Mouse (Mus musculus): ENCODE results near the gene Aspg. TPM values are rescaled to one million over a fixed set of nuclear protein-coding genes. Genes with fewer than 3 reads are reported as not detected.

The Aspg gene
- polyA plus RNA-seq, 1 experiment from 2014 or later = 0.15 TPM

- 86% methylated on average over 4 of the region's 4 CpGs for WGBS
- Histone ChIP-seq H3K4me1 (ENCODE audit: control insufficient read depth in 2 of 2, insufficient read depth in 2 of 2, low read length in 2 of 2) (peaks cover 3 to 6% of the 10 kb centered on the region in 2 experiments; a peak in 2 of 4 replicates), H3K9me3 (ENCODE audit: control insufficient read depth, low read length) (no peaks in the 10 kb centered on the region), H3K27me3 (ENCODE audit: control insufficient read depth, insufficient read depth, low read length) (peaks cover 46% of the 10 kb centered on the region), H3K36me3 (ENCODE audit: control insufficient read depth, insufficient read depth, low read length) (no peaks in the 10 kb centered on the region), H3K9ac (ENCODE audit: low read length) (no peak overlapping the region), H3K27ac (replicated peaks in 1 of 2; ENCODE audit: control insufficient read depth in 1 of 2, insufficient read depth in 1 of 2, low read depth in 2 of 2, low read length in 2 of 2) (no peak overlapping the region), H3K4me3 (ENCODE audit: control insufficient read depth in 1 of 2, insufficient read depth in 1 of 2, low read depth in 1 of 2, low read length in 2 of 2) (no peak overlapping the region), H3K4me2 (ENCODE audit: low read length) (no peak overlapping the region)
- no peak for ATAC-seq (ENCODE audit: insufficient number of reproducible peaks, insufficient read depth, low FRiP score, low read depth)
These were observed 22.0 kb downstream of the Aspg start for GRCm38 (mm10) chr12:112128526-112128925.

GRCm38 (mm10) chr12:112129300-112129856, 22.9 kb downstream of the Aspg start:
- Histone ChIP-seq H3K4me1 (ENCODE audit: control insufficient read depth in 2 of 2, insufficient read depth in 2 of 2, low read length in 2 of 2) (peaks cover 3 to 6% of the 10 kb centered on the region in 2 experiments; a peak in 2 of 4 replicates), H3K9me3 (ENCODE audit: control insufficient read depth, low read length) (no peaks in the 10 kb centered on the region), H3K27me3 (ENCODE audit: control insufficient read depth, insufficient read depth, low read length) (peaks cover 45% of the 10 kb centered on the region), H3K4me2 (ENCODE audit: low read length) (no peak overlapping the region), H3K9ac (ENCODE audit: low read length) (0 out of 2 replicates have a peak overlapping the region, but pooled peaks have one; percentile 81), H3K27ac (replicated peaks in 1 of 2; ENCODE audit: control insufficient read depth in 1 of 2, insufficient read depth in 1 of 2, low read depth in 2 of 2, low read length in 2 of 2) (no peak overlapping the region), H3K36me3 (ENCODE audit: control insufficient read depth, insufficient read depth, low read length) (no peaks in the 10 kb centered on the region), H3K4me3 (ENCODE audit: control insufficient read depth in 1 of 2, insufficient read depth in 1 of 2, low read depth in 1 of 2, low read length in 2 of 2) (0 out of 4 replicates have a peak overlapping the region, but pooled peaks of 1 of the 2 experiments have one; percentile 87)
- WGBS = 54% methylated on average over 6 of the region's 6 CpGs
- no peak for ATAC-seq (ENCODE audit: insufficient number of reproducible peaks, insufficient read depth, low FRiP score, low read depth)

DNA sequence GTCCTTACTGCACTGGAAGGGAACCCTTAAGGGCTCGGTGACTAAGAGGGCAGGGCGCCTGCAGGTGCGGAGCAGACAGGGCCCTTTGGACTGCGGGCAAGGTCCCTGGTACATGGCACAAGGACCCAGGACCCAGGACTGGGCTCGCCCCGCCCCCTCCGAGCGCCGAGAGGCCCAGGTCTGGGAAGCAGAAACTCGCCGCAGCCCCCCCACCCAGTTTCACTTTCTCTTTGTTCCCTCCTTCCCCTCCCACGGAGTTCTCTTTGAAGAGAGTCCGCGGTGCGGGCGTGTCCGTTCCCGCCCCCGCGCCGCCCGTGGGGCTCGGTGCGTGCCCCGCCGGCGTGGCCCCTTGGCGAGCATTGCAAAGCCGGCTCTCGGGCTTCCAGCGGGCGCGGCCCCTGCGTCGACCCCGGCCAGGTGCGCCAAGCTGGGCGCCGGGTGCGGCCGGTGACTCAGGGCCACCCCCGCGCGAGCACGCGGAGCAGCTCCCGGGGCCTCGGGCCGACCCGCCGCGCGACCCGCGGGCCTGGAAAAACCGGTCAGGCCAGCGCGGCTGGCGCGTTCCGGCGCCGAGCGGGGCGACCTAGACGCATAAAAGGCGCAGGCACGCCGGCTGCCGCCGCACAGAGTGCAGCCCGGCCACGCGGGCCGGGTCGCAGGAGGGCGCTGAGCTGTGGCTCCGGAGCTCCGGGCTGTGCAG, 23.8 kb downstream of the Aspg start:
- ATAC-seq (ENCODE audit: insufficient number of reproducible peaks, insufficient read depth, low FRiP score, low read depth) = peak; percentile 42; the same call in 1 of the 2 replicates
- no peak overlapping the region for H3K27ac ChIP-seq (replicated peaks in 1 of 2; ENCODE audit: control insufficient read depth in 1 of 2, insufficient read depth in 1 of 2, low read depth in 2 of 2, low read length in 2 of 2)
- H3K27me3 ChIP-seq (ENCODE audit: control insufficient read depth, insufficient read depth, low read length) = peaks cover 45% of the 10 kb centered on the region
- H3K36me3 ChIP-seq (ENCODE audit: control insufficient read depth, insufficient read depth, low read length) = no peaks in the 10 kb centered on the region
- H3K4me1 ChIP-seq (ENCODE audit: control insufficient read depth in 2 of 2, insufficient read depth in 2 of 2, low read length in 2 of 2) = peaks cover 3 to 6% of the 10 kb centered on the region in 2 experiments; a peak in 2 of 4 replicates
- H3K4me3 ChIP-seq (ENCODE audit: control insufficient read depth in 1 of 2, insufficient read depth in 1 of 2, low read depth in 1 of 2, low read length in 2 of 2) = peak overlapping the region; percentile 83 to 87
- peak overlapping the region; percentile 81 for H3K9ac ChIP-seq (ENCODE audit: low read length)
- peak overlapping the region; percentile 97 for H3K4me2 ChIP-seq (ENCODE audit: low read length)
- 1% methylated on average over 70 of the region's 79 CpGs for WGBS
- H3K9me3 ChIP-seq (ENCODE audit: control insufficient read depth, low read length) = no peaks in the 10 kb centered on the region

DNA sequence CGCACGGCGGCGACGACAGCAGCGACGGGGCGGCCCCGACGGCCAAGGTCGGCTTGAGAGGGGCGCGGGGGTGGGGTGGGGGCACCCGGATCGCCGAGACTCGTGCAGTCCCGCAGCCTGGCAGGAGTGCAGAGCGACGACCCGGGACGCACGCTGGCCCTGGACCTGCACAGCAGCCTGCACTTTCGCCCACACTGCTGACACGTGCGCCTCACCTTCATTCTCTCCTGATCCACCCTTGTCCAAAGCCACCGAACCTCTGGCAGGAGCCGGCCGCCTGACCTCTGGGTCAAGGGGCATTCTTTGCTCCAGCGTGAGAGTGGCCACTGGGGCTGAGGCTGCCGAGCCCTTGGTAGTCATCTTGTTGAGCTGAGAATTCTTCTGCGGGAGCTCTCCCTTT, 24.5 kb downstream of the Aspg start:
- H3K4me3 ChIP-seq (ENCODE audit: control insufficient read depth in 1 of 2, insufficient read depth in 1 of 2, low read depth in 1 of 2, low read length in 2 of 2) = peak overlapping the region; percentile 83 to 87
- H3K9me3 ChIP-seq (ENCODE audit: control insufficient read depth, low read length) = no peaks in the 10 kb centered on the region
- H3K27me3 ChIP-seq (ENCODE audit: control insufficient read depth, insufficient read depth, low read length) = peaks cover 49% of the 10 kb centered on the region
- H3K36me3 ChIP-seq (ENCODE audit: control insufficient read depth, insufficient read depth, low read length) = no peaks in the 10 kb centered on the region
- peak overlapping the region; percentile 97 for H3K4me2 ChIP-seq (ENCODE audit: low read length)
- H3K9ac ChIP-seq (ENCODE audit: low read length) = peak overlapping the region; percentile 81
- WGBS = 9% methylated on average over 32 of the region's 32 CpGs
- H3K4me1 ChIP-seq (ENCODE audit: control insufficient read depth in 2 of 2, insufficient read depth in 2 of 2, low read length in 2 of 2) = peaks cover 3 to 6% of the 10 kb centered on the region in 2 experiments; a peak in 2 of 4 replicates
- H3K27ac ChIP-seq (replicated peaks in 1 of 2; ENCODE audit: control insufficient read depth in 1 of 2, insufficient read depth in 1 of 2, low read depth in 2 of 2, low read length in 2 of 2) = no peak overlapping the region
- ATAC-seq (ENCODE audit: insufficient number of reproducible peaks, insufficient read depth, low FRiP score, low read depth) = no peak

- no peak for ATAC-seq (ENCODE audit: insufficient number of reproducible peaks, insufficient read depth, low FRiP score, low read depth)
- Histone ChIP-seq H3K4me3 (ENCODE audit: control insufficient read depth in 1 of 2, insufficient read depth in 1 of 2, low read depth in 1 of 2, low read length in 2 of 2) (no peak overlapping the region), H3K27me3 (ENCODE audit: control insufficient read depth, insufficient read depth, low read length) (peaks cover 69% of the 10 kb centered on the region), H3K4me1 (ENCODE audit: control insufficient read depth in 2 of 2, insufficient read depth in 2 of 2, low read length in 2 of 2) (peaks cover 3 to 15% of the 10 kb centered on the region in 2 experiments; a peak in 3 of 4 replicates), H3K9me3 (ENCODE audit: control insufficient read depth, low read length) (no peaks in the 10 kb centered on the region), H3K36me3 (ENCODE audit: control insufficient read depth, insufficient read depth, low read length) (no peaks in the 10 kb centered on the region), H3K27ac (replicated peaks in 1 of 2; ENCODE audit: control insufficient read depth in 1 of 2, insufficient read depth in 1 of 2, low read depth in 2 of 2, low read length in 2 of 2) (no peak overlapping the region), H3K4me2 (ENCODE audit: low read length) (no peak overlapping the region), H3K9ac (ENCODE audit: low read length) (no peak overlapping the region)
- 5% methylated on average over 5 of the region's 5 CpGs for WGBS
These were observed 33.8 kb downstream of the Aspg start for GRCm38 (mm10) chr12:112140231-112140630.

DNA sequence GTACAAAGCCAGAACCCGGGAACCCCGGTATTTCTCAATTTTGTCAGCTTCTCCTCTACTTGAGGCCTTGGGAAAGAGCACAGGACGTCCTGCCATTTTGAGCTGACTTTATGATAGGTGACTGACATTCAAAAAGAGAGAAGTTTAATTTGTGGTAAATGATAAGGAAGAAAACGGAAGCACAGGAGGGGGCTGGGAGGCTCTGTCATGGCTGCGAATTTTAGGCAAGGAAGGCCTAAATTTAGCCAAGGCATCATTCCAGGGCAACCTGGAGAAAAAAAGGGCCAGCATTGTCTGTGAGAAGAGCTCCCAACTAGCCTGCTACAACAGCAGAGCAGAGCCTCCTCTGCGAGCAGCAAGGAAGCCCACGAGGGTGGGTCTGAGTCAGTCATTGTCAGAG, 34.3 kb downstream of the Aspg start:
- H3K9ac ChIP-seq (ENCODE audit: low read length) = no peak overlapping the region
- WGBS = 51% methylated on average over 7 of the region's 7 CpGs
- H3K4me2 ChIP-seq (ENCODE audit: low read length) = no peak overlapping the region
- no peak overlapping the region for H3K27ac ChIP-seq (replicated peaks in 1 of 2; ENCODE audit: control insufficient read depth in 1 of 2, insufficient read depth in 1 of 2, low read depth in 2 of 2, low read length in 2 of 2)
- H3K4me1 ChIP-seq (ENCODE audit: control insufficient read depth in 2 of 2, insufficient read depth in 2 of 2, low read length in 2 of 2) = peaks cover 7 to 20% of the 10 kb centered on the region in 2 experiments; a peak in 3 of 4 replicates
- no peaks in the 10 kb centered on the region for H3K36me3 ChIP-seq (ENCODE audit: control insufficient read depth, insufficient read depth, low read length)
- H3K4me3 ChIP-seq (ENCODE audit: control insufficient read depth in 1 of 2, insufficient read depth in 1 of 2, low read depth in 1 of 2, low read length in 2 of 2) = no peak overlapping the region
- peaks cover 64% of the 10 kb centered on the region for H3K27me3 ChIP-seq (ENCODE audit: control insufficient read depth, insufficient read depth, low read length)
- no peaks in the 10 kb centered on the region for H3K9me3 ChIP-seq (ENCODE audit: control insufficient read depth, low read length)
- no peak for ATAC-seq (ENCODE audit: insufficient number of reproducible peaks, insufficient read depth, low FRiP score, low read depth)

DNA sequence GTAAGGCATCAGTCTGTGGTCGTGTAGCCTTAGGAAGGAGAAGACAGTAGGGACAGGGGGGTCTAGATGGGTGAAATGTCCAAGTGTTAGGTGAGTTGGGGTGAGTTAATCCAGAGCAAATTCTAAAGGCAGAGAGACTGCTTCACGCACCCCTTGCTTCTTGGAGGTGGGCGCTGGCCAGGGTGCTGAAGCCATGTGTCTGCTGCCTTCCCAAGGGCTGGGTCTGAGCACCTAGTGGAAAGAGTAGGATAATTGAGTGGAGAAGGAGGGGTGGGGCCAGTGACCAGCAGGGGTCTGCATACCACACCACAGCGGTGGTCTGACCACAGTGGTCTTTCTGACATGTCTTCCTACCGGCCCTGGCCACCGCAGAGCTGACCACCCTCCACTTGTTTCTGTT, 34.8 kb downstream of the Aspg start:
- Histone ChIP-seq H3K9ac (ENCODE audit: low read length) (no peak overlapping the region), H3K4me2 (ENCODE audit: low read length) (no peak overlapping the region), H3K4me1 (ENCODE audit: control insufficient read depth in 2 of 2, insufficient read depth in 2 of 2, low read length in 2 of 2) (peaks cover 7 to 26% of the 10 kb centered on the region in 2 experiments; a peak in 3 of 4 replicates), H3K36me3 (ENCODE audit: control insufficient read depth, insufficient read depth, low read length) (no peaks in the 10 kb centered on the region), H3K27ac (replicated peaks in 1 of 2; ENCODE audit: control insufficient read depth in 1 of 2, insufficient read depth in 1 of 2, low read depth in 2 of 2, low read length in 2 of 2) (no peak overlapping the region), H3K27me3 (ENCODE audit: control insufficient read depth, insufficient read depth, low read length) (peaks cover 68% of the 10 kb centered on the region), H3K9me3 (ENCODE audit: control insufficient read depth, low read length) (no peaks in the 10 kb centered on the region), H3K4me3 (ENCODE audit: control insufficient read depth in 1 of 2, insufficient read depth in 1 of 2, low read depth in 1 of 2, low read length in 2 of 2) (no peak overlapping the region)
- 0% methylated on average over 6 of the region's 6 CpGs for WGBS
- no peak for ATAC-seq (ENCODE audit: insufficient number of reproducible peaks, insufficient read depth, low FRiP score, low read depth)

All from heart, embryonic 14.5 days (tissue).